Mouse (Mus musculus) R1 (cell line): ENCODE measurements around the gene Ciita.

ENCODE experiments used
- DNase-seq: peaks from one replicate; pipeline ENCODE4 v3.0.0-alpha.2; 2018; ENCODE audit warnings: low read depth, low spot score

The Ciita gene

DNA sequence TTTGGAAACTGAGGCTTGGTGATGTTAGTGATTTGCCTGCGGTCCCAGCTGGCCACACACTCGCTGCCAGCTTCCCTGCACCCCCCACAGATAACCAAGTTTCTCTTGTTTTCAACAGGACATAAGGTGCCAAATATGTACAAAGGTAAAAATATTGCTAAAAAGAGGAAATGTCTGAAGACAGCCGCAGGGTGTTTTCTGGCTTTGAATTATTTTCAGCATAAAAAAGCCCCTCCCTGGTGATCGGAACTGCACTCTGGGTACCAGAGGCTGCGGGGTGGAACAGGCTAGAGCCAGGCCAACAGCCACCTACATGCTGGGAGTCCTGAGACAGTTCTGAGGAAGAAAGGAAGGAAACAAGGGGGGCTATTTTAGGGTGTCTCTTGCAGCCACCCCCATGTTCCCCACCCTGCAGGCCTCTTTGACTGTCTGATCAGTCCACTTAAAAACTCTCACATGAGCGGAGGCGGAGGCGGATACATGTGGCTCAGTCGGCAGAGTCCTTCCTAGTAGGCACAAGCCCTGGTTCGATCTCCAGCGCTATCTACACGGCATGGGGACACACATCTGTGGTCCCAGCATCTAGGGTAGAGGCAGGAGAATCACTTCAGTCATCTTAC lies 36.2 kb downstream of the Ciita start:
- DNase-seq = no peak

GRCm38 (mm10) chr16:10518030-10518429 lies 38.2 kb downstream of the Ciita start:
- no peak for DNase-seq

DNA sequence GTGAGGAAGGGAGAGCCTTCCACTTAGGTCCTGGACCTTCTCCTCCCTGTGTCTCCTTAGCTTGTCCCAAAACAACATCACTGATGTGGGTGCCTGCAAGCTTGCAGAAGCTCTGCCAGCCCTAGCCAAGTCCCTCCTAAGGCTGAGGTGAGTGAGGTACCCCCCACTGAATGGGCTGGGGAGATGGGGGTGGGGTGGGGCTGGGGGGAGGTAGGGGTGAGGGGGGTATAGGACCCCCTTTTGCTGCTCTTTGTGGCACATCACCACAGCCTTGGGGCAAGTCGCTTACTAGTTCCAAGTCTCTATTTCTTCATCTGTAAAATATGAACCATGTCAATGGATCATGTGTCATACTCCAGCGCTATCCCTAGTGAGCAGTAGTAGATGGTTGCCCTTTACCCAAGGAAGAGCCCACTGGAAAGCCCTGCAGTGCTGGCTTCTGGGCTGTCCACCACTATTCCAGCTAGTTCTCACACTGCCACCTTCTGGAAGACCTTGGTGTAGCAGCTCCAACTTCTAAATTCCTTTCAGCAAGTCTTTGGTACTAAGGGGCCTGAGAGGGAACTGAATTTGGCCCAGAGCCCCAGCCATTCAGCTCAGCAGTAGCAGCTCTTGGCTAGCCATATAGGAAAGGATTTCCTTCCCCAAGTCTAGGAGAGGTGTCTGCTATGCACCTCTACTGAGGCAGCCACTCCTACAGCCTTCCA lies 41.2 kb downstream of the Ciita start:
- DNase-seq = peak; percentile 77

- DNase-seq = peak; percentile 64
Observed at GRCm38 (mm10) chr16:10522811-10523210, 43.0 kb downstream of the Ciita start.

DNA sequence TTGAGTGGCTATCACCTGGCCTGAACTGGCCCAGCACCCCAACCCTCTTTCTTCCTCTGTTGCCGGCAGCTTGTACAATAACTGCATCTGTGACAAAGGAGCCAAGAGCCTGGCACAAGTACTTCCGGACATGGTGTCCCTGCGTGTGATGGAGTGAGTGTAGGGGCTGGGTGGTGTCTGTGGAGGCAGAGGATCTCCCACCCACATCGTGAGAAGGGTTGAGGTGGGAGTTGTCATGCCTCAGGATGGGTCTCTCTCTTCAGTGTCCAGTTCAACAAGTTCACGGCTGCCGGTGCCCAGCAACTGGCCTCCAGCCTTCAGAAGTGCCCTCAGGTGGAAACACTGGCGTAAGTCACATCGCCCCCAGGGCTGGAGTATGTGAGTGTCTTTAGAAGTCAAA lies 43.8 kb downstream of the Ciita start:
- no peak for DNase-seq

DNA sequence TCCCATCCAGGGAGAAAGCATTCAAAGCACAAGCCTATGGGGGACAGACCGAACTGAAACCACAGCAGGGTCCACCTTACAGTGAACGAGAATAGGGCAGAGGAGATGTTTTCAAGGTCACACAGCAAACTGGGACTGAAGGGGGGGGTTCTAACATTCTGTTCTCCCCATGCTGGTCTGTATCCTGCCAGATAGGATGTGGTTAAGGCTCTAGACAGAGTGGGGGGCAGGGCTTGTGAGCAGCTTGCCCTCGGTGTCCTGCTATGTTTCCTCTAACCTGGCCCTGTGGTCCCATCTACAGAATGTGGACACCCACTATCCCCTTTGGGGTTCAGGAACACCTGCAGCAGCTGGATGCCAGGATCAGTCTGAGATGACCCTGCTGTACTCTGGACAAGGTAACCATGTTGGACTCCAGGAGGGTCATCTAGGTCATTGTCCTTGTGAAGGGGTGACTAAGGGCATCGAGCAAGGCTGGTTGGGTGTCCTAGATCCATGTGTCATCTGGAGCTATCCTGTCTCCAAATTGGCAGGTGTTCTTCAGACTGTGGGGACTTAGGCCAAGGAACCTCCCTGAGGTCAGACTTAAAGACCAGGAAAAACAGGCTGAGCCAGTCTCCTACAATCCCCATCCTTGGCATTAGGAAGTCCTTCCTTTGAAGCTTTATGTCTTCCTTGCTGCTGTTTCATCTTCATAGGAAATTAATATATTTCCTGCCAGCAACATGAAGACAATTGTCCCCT lies 45.2 kb downstream of the Ciita start:
- DNase-seq = no peak

DNA sequence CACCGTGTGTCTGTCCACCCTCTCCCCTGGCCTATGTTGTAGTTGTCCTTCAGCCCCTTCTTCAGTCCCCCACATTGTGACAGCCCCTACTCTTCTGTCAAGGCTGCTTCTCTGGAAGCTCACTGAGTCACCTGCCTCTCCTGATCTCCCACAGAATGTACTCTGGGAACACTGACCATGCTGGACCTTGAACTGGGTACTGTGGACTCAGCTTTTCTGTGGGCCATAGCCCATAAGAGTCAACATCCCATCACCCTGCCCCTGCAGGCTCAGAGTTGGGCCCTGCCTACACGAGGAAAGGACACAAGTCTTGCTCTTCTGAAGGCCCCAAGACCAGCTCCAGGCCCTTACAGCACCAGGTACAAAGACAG lies 45.7 kb downstream of the Ciita start:
- DNase-seq = no peak

- no peak for DNase-seq
Observed at GRCm38 (mm10) chr16:10527046-10527644, 47.3 kb downstream of the Ciita start.

DNA sequence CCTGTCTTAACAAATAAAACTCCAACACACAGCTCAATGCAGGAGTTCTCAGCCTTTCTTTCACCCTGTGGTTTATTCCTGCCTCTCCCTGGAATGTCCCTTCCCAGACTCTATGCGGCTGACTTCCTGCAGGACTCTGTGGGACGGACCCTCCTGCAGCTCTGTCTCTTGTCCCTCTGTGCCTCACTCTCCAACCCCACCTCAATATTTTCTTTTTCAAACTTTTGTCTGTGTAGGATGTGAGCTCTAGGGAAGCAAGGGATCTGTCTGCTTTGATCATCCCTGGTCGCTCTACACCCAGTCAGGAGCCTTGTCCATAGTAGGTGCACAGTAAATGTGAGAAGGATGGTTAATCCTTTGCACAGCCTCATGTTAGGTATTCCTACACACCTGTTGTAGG lies 48.5 kb downstream of the Ciita start:
- DNase-seq = no peak

GRCm38 (mm10) chr16:10530179-10530578 lies 50.3 kb downstream of the Ciita start:
- no peak for DNase-seq

DNA sequence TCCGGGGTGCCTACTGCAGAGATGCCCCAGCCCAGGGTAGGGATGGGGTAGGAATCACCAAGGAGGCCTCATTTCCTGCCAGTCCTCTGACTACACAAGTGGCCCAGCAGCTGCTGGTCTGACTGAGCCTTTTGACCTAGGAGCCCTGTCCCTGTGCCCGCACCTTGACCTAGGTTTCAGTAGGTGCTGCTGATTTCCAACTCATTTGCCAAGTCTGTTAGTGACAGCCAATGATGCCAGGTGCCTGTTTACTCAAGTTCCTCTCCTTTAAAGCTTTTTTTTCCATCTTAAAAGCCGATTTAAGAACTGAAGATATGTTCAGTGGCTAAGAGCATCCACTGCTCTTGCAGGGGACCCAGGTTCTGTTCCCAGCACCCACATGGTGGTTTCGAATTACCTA lies 53.9 kb downstream of the Ciita start:
- no peak for DNase-seq

GRCm38 (mm10) chr16:10534567-10534966 lies 54.7 kb downstream of the Ciita start:
- DNase-seq = no peak

DNA sequence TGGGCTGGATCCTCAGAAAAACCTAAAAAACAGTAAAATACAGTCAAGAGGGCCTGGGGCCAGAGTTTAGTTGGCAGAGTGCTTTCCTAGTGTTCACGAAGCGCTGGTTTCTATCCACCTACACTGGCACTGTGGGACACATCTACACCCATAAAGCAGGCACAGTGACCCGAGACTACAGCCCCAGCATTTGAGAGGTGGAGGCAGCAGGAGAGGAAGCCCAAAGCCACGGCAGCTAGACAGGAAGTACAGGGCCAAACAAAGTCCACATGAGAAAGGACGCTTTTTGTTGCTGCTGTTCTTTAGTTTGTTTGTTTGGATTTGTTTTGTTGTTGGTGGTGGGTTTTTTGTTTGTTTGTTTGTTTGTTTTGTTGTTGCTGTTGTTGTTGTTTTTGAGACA lies 56.5 kb downstream of the Ciita start:
- DNase-seq = no peak

- DNase-seq = no peak
Observed at GRCm38 (mm10) chr16:10536961-10537360, 57.1 kb downstream of the Ciita start.

DNA sequence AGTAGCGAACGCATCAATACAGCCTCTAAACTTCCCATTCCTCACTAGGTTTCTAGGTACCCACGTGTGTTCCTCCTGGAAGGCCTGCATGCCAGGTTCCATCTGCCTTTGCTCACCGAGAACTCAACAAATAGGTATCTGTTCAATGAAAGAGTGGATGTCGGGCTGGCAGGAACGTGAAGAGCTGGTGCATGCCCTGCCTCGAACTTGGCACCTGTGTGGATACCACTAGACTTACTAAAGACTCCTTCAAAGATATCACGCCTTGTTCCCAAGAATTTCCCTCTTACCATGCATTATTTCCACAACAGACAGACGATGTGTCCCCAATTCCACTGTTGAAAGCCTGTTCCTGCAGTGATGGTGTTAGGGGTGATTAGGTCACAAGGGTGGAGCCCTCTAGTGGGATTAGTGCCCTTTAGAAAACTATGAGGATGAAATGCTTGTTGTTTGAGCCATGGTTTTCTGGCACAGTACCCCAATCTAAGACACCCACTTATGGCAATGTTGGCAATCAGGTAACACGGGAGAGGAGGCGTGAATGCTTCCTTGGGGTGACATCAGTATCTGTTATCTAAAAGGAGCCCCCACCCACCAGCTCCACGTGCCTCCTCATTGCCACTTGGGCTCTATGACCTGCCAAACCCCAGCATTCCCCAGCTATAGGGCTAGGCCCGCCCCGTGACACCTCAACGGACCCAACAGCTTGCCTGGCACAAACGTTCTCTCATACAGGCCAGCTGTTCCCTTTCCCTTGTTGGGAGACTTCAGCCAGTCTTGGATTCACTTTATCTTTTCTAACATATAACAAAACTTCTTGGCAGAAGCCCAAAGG lies 61.1 kb downstream of the Ciita start:
- DNase-seq = no peak

DNA sequence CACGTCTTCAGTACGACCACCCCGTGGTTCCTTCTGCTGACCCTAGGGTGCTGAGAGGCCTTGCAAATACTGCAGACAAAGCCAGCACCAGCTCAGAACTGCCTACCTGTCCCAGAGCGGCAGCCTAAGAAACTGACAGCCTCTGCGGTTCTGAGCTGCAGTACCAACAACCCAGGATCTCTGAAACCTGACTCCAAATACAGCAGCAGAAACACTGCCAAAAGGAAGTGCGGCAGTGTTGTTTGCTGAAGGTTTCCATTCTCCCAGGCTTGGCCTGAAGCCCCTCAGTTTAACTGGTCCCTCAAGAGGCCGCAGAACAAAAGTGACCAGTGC lies 61.7 kb downstream of the Ciita start:
- no peak for DNase-seq

DNA sequence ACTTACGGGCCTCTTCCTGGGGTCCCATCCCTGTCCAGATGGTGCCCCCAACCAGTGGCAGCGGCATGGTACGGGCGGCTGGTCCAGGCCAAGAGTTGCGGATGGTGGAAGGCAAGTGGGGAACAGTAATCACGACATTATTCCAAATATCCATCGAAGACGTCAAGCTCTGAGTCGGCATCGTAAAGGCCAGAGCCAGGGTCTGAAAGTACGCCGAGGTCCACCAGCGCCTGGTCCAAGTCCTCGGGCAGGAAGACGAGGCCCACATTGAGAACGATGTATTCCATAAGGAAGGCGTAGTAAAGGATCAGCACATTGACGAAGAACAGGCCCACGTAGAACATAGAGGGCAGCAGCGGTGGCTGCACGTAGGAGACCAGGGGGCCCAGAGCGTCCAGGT lies 62.4 kb downstream of the Ciita start:
- no peak for DNase-seq

- peak; percentile 99 for DNase-seq
Observed at GRCm38 (mm10) chr16:10542698-10543365, 63.0 kb downstream of the Ciita start, which contains the start of gene Dexi. Gene Dexi (minus strand): TSS chr16:10543054.

GRCm38 (mm10) chr16:10544995-10545622 lies 65.2 kb downstream of the Ciita start, which contains the start of gene Clec16a:
Gene Clec16a (plus strand): TSS chr16:10545339.
- peak; percentile 98 for DNase-seq

- DNase-seq = no peak
Observed at GRCm38 (mm10) chr16:10546865-10547264, 67.0 kb downstream of the Ciita start.

DNA sequence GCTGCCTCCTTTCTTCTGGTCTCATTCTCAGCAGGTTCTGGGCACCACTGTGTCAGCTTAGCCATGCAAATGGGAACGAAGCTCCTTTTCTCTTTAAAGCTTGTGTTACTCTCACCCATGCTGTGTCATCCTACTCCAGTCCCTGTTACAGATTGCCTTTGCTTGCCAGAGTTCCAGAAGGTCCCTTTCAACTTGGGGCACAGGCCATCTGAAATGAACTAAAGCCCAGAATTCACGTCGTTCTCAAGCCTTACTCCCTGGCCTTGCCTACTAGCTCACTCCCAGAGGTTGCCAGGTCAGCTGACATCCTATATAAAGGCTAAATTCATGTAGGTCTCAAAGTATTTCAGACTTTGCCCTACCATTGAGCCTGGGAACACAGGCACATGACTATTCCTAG lies 69.1 kb downstream of the Ciita start:
- DNase-seq = no peak
